9 mouse cellular contexts compared by ENCODE assay signal in genomic region chr5:67097106-67098050, GRCm38 (mm10). TPM values are rescaled to one million over a fixed set of nuclear protein-coding genes. Genes with fewer than 3 reads are reported as not detected.
DNase-seq lines count a peak whose midpoint lies in the region; ATAC-seq and TF ChIP-seq lines count a peak whose summit lies in the region.
"Had no signal": no experiment of that assay in that cellular context is flagged by ENCODE, and none has a peak within 500 bp of the region (broad histone marks: within the 10 kb centered on the region; RNA-seq: fewer than 3 reads in every experiment).

No protein-coding gene starts in this region.

- 6% methylated on average over 41 of the region's 41 CpGs for WGBS in kidney, adult 2 months
- 2% methylated on average over 41 of the region's 41 CpGs for WGBS in intestine, embryonic 16.5 days

- H3K4me3 ChIP-seq in kidney, adult 2 months (ENCODE audit: insufficient read depth, low read depth, low read length): no peak overlapping the region
- H3K4me3 ChIP-seq in intestine, embryonic 16.5 days (ENCODE audit: low read length): peak overlapping the region; percentile 4
- H3K4me3 ChIP-seq in gastrocnemius, adult 2 months: no peak overlapping the region

- ATAC-seq in intestine, embryonic 16.5 days: no peak

- no peak overlapping the region for H3K4me2 ChIP-seq in intestine, embryonic 16.5 days (ENCODE audit: low read depth, low read length)

- TF ChIP-seq POLR2A in kidney, adult 2 months (IDR thresholded peaks at IDR 0.05; ENCODE audit: low read depth, low read length): no peak

- no peak overlapping the region for H3K27ac ChIP-seq in kidney, adult 2 months (ENCODE audit: insufficient read depth, low read depth, low read length)
- H3K27ac ChIP-seq in intestine, embryonic 16.5 days (ENCODE audit: low read length): peak overlapping the region; percentile 51
- H3K27ac ChIP-seq in gastrocnemius, adult 2 months: no peak overlapping the region

- DNase-seq in kidney, adult 2 months: peak; percentile 39
- no peak for DNase-seq in kidney, postnatal 25 days
- peak; percentile 46 for DNase-seq in ES-CJ7 (ENCODE audit: low read depth, low spot score)
- peak; percentile 57 for DNase-seq in embryo, embryonic 10 days (ENCODE audit: low spot score)
- no peak for DNase-seq in gastrocnemius, adult 2 months
- DNase-seq in thymus, postnatal 25 days: no peak
- DNase-seq: right cerebral cortex, postnatal 14 days had no signal

- H3K4me1 ChIP-seq in kidney, adult 2 months (ENCODE audit: control insufficient read depth, insufficient read depth, low read length): no peaks in the 10 kb centered on the region
- peaks cover 6% of the 10 kb centered on the region; the same call in 1 of the 2 replicates for H3K4me1 ChIP-seq in intestine, embryonic 16.5 days (ENCODE audit: control insufficient read depth, insufficient read depth, low read length)

- H3K27me3 ChIP-seq in kidney, adult 2 months (replicated peaks; ENCODE audit: control insufficient read depth, insufficient read depth, low read length): peaks cover 19% of the 10 kb centered on the region
- peaks cover 74% of the 10 kb centered on the region for H3K27me3 ChIP-seq in intestine, embryonic 16.5 days (replicated peaks; ENCODE audit: control insufficient read depth, insufficient read depth, low read length)

- TF ChIP-seq CTCF in kidney, adult 2 months (conservative IDR thresholded peaks at IDR 0.05; ENCODE audit: insufficient read depth, insufficient read length, low read depth, low read length): no peak
- no peak for TF ChIP-seq CTCF in gastrocnemius, adult 2 months (IDR thresholded peaks at IDR 0.05)

- no peaks in the 10 kb centered on the region for H3K36me3 ChIP-seq in kidney, adult 2 months (ENCODE audit: control insufficient read depth, insufficient read depth, low read length)
- H3K36me3 ChIP-seq in intestine, embryonic 16.5 days (ENCODE audit: control insufficient read depth, insufficient read depth, low read length): no peaks in the 10 kb centered on the region

- no peak overlapping the region; the same call in 1 of the 2 replicates for H3K9ac ChIP-seq in intestine, embryonic 16.5 days (ENCODE audit: low read depth, low read length)

- no peaks in the 10 kb centered on the region for H3K9me3 ChIP-seq in intestine, embryonic 16.5 days (ENCODE audit: control insufficient read depth, low read length)

- intact Hi-C loops in gastrocnemius, adult 2 months (cut with DNase I): loop anchor here (10.0 kb wide), 1 partner anchor 127 kb away; no protein-coding TSS in a partner anchor

RNA-seq across cellular contexts. Expression of gene Phox2b, which starts 1.7 kb away (rescaled TPM):
- 0.12 and 0.31 TPM in 2 replicates for polyA plus RNA-seq in kidney, adult 2 months (2012; rRNA removed)
- 13.8 and 15.9 TPM in 2 replicates for polyA plus RNA-seq in intestine, embryonic 16.5 days (2015; fragmentation: Nextera tagmentation; extraction: Ambion mirVana)
- total RNA-seq in gastrocnemius, adult 2 months (2021): not detected
- total RNA-seq: liver, adult 2 months had no signal
- polyA plus RNA-seq: liver, adult 2 months had no signal

Comparison
In these comparisons a context has a peak if more than half of its experiments do, and no peak if none do; other contexts are left out.
1. DNase-seq: peak in kidney, adult 2 months (single experiment), ES-CJ7 (single experiment) and embryo, embryonic 10 days (single experiment); none in kidney, postnatal 25 days (0 of 2), gastrocnemius, adult 2 months (single experiment) and thymus, postnatal 25 days (single experiment).
2. RNA of gene Phox2b, which starts 1.7 kb away (polyA plus RNA-seq): 13.8 to 15.9 TPM in intestine, embryonic 16.5 days; 0.12 to 0.31 TPM in kidney, adult 2 months; every median in the first group is over 10 times any median in the second.